In the genomic region with DNA sequence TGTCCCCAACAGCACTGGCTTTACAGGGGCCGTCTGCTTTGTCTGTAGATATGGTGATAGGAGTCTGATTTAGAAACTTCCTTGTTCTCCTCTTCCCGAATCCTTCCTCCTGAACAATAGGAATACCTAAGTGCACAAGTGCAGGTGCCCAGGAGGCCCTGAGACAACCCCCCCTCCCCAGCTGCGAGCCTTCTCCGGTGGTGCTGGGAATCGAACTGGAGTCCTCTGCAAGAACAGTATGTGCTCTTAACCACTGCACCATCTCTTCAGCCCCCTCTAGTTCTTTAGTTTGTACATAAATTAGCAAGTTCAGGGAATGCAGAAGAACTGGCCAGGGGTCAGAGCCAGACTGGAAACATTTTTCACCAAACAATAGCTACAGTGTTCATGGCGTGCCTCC, we compare ENCODE assay signal across 25 mouse cellular contexts. TPM values are rescaled to one million over a fixed set of nuclear protein-coding genes. Genes with fewer than 3 reads are reported as not detected.
DNase-seq lines count a peak whose midpoint lies in the region; ATAC-seq and TF ChIP-seq lines count a peak whose summit lies in the region.
"Had no signal": no experiment of that assay in that cellular context is flagged by ENCODE, and none has a peak within 500 bp of the region (broad histone marks: within the 10 kb centered on the region; RNA-seq: fewer than 3 reads in every experiment).

No protein-coding gene starts in this region.

- whole genome bisulfite sequencing in limb, embryonic 15.5 days, result 81% methylated on average over 6 of the region's 6 CpGs
- 81% methylated on average over 6 of the region's 6 CpGs for WGBS in limb, embryonic 10.5 days
- WGBS in embryonic facial prominence, embryonic 15.5 days, result 74% methylated on average over 6 of the region's 6 CpGs
- WGBS in stomach, embryonic 16.5 days, result 82% methylated on average over 6 of the region's 6 CpGs

- ATAC-seq in limb, embryonic 15.5 days (ENCODE audit: insufficient number of reproducible peaks, low FRiP score, low TSS enrichment, low read depth), result no peak
- no peak for ATAC-seq in embryonic facial prominence, embryonic 15.5 days (ENCODE audit: insufficient number of reproducible peaks, low FRiP score, low TSS enrichment, low read depth)
- no peak for ATAC-seq in stomach, embryonic 16.5 days (ENCODE audit: insufficient read depth, low FRiP score)
- ATAC-seq: forebrain, embryonic 14.5 days; liver, postnatal 0 days had no signal

- DNase-seq in limb, embryonic 10.5 days (ENCODE audit: low spot score), result no peak
- DNase-seq in ES-E14 (ENCODE audit: low read depth, low spot score), result no peak
- DNase-seq in gastrocnemius, adult 8-10 months (ENCODE audit: low spot score in 2 of 2), result no peak
- DNase-seq in right cerebral cortex, adult 18-20 months, result no peak
- DNase-seq: adrenal gland, postnatal 10 days; cerebellum, adult 18-20 months; cerebellum, postnatal 14 days; gastrocnemius, postnatal 14 days; heart, adult 11 months; kidney, adult 11 months; layer of hippocampus, adult 9-11 months; left cerebral cortex, postnatal 4 days; liver, postnatal 0 days; lung, postnatal 36 days; midbrain, embryonic 14.5 days; right cerebral cortex, postnatal 14 days; thymus, adult 2 months had no signal

- no peaks in the 10 kb centered on the region for H3K27me3 ChIP-seq in limb, embryonic 15.5 days
- H3K27me3 ChIP-seq in limb, embryonic 10.5 days (ENCODE audit: low read depth, poor library complexity, severe bottlenecking), result no peaks in the 10 kb centered on the region
- H3K27me3 ChIP-seq in embryonic facial prominence, embryonic 15.5 days, result no peaks in the 10 kb centered on the region
- no peaks in the 10 kb centered on the region for H3K27me3 ChIP-seq in stomach, embryonic 16.5 days (ENCODE audit: control insufficient read depth, insufficient read depth, low read length)
- H3K27me3 ChIP-seq: embryonic facial prominence, embryonic 12.5 days; hindbrain, embryonic 15.5 days had no signal

- H3K36me3 ChIP-seq in limb, embryonic 15.5 days, result no peaks in the 10 kb centered on the region
- H3K36me3 ChIP-seq in limb, embryonic 10.5 days, result no peaks in the 10 kb centered on the region
- H3K36me3 ChIP-seq in ES-E14 (ENCODE audit: control insufficient read depth, insufficient read depth, low read length, poor library complexity, severe bottlenecking), result peaks cover 4% of the 10 kb centered on the region; the same call in 1 of the 2 replicates
- no peaks in the 10 kb centered on the region for H3K36me3 ChIP-seq in embryonic facial prominence, embryonic 15.5 days
- no peaks in the 10 kb centered on the region for H3K36me3 ChIP-seq in stomach, embryonic 16.5 days (ENCODE audit: control insufficient read depth, insufficient read depth, low read length)
- H3K36me3 ChIP-seq: embryonic facial prominence, embryonic 12.5 days; hindbrain, embryonic 15.5 days had no signal

- no peak overlapping the region for H3K4me3 ChIP-seq in limb, embryonic 15.5 days
- H3K4me3 ChIP-seq in limb, embryonic 10.5 days, result no peak overlapping the region
- H3K4me3 ChIP-seq in ES-E14 (ENCODE audit: insufficient read depth in 1 of 2, low read depth in 1 of 2, low read length in 2 of 2, poor library complexity in 1 of 2, severe bottlenecking in 1 of 2), result peak overlapping the region; percentile 8 to 31
- H3K4me3 ChIP-seq in embryonic facial prominence, embryonic 15.5 days (replicated peaks), result no peak overlapping the region
- H3K4me3 ChIP-seq in stomach, embryonic 16.5 days (replicated peaks; ENCODE audit: low read length), result no peak overlapping the region
- H3K4me3 ChIP-seq: embryonic facial prominence, embryonic 12.5 days; hindbrain, embryonic 15.5 days had no signal

- in situ Hi-C loops in ES-E14 (cut with MboI; ENCODE audit: low sequenced_read_pairs in 2 of 2, unreplicated experiment in 2 of 2), result no loop called here

- 0 out of 2 replicates have a peak overlapping the region, but pooled peaks have one; percentile 27 for H3K27ac ChIP-seq in limb, embryonic 15.5 days
- no peak overlapping the region for H3K27ac ChIP-seq in limb, embryonic 10.5 days
- peak overlapping the region; percentile 92 for H3K27ac ChIP-seq in ES-E14 (ENCODE audit: insufficient read depth, low read depth, low read length, poor library complexity, severe bottlenecking)
- H3K27ac ChIP-seq in embryonic facial prominence, embryonic 15.5 days (replicated peaks), result peak overlapping the region; percentile 45
- peak overlapping the region; percentile 86 for H3K27ac ChIP-seq in stomach, embryonic 16.5 days (ENCODE audit: low read length)
- H3K27ac ChIP-seq: embryonic facial prominence, embryonic 12.5 days; hindbrain, embryonic 15.5 days had no signal

- no peak overlapping the region for H3K4me2 ChIP-seq in limb, embryonic 15.5 days
- no peak overlapping the region for H3K4me2 ChIP-seq in embryonic facial prominence, embryonic 15.5 days (replicated peaks)
- no peak overlapping the region for H3K4me2 ChIP-seq in stomach, embryonic 16.5 days (ENCODE audit: low read depth, low read length)
- H3K4me2 ChIP-seq: embryonic facial prominence, embryonic 12.5 days; heart, embryonic 11.5 days; hindbrain, embryonic 15.5 days had no signal

- H3K9me3 ChIP-seq in limb, embryonic 15.5 days, result no peaks in the 10 kb centered on the region
- no peaks in the 10 kb centered on the region; the same call in 1 of the 2 replicates for H3K9me3 ChIP-seq in limb, embryonic 10.5 days (replicated peaks)
- no peaks in the 10 kb centered on the region for H3K9me3 ChIP-seq in ES-E14 (ENCODE audit: control insufficient read depth, insufficient read depth, low read depth, low read length)
- H3K9me3 ChIP-seq in embryonic facial prominence, embryonic 15.5 days (replicated peaks), result no peaks in the 10 kb centered on the region
- H3K9me3 ChIP-seq in stomach, embryonic 16.5 days (replicated peaks; ENCODE audit: control insufficient read depth, low read length), result no peaks in the 10 kb centered on the region
- H3K9me3 ChIP-seq: embryonic facial prominence, embryonic 12.5 days; hindbrain, embryonic 15.5 days had no signal

- no peak overlapping the region for H3K9ac ChIP-seq in limb, embryonic 15.5 days
- no peak overlapping the region for H3K9ac ChIP-seq in ES-E14 (ENCODE audit: insufficient read depth, low read depth, low read length, poor library complexity, severe bottlenecking)
- no peak overlapping the region for H3K9ac ChIP-seq in embryonic facial prominence, embryonic 15.5 days
- no peak overlapping the region for H3K9ac ChIP-seq in stomach, embryonic 16.5 days (ENCODE audit: low read length)
- H3K9ac ChIP-seq: embryonic facial prominence, embryonic 12.5 days; hindbrain, embryonic 15.5 days; liver, postnatal 0 days had no signal

- H3K4me1 ChIP-seq in limb, embryonic 15.5 days, result peaks cover 33% of the 10 kb centered on the region
- H3K4me1 ChIP-seq in limb, embryonic 10.5 days, result peaks cover 41% of the 10 kb centered on the region
- H3K4me1 ChIP-seq in ES-E14 (ENCODE audit: control insufficient read depth in 2 of 2, insufficient read depth in 2 of 2, low read length in 2 of 2, poor library complexity in 1 of 2), result peaks cover 32 to 41% of the 10 kb centered on the region in 2 experiments
- peaks cover 40% of the 10 kb centered on the region for H3K4me1 ChIP-seq in embryonic facial prominence, embryonic 15.5 days
- H3K4me1 ChIP-seq in stomach, embryonic 16.5 days (ENCODE audit: control insufficient read depth, insufficient read depth, low read length), result peaks cover 24% of the 10 kb centered on the region

TF ChIP-seq in ES-E14, 5 proteins besides CTCF, POLR2A, EP300 and RAD21:
- TF ChIP-seq ZNF384 (IDR thresholded peaks at IDR 0.05; ENCODE audit: low read depth, low read length) (no peak), HCFC1 (IDR thresholded peaks at IDR 0.05; ENCODE audit: borderline replicate concordance, insufficient read depth, low read length) (no peak), MAFK (IDR thresholded peaks at IDR 0.05; ENCODE audit: insufficient read depth, low read depth, low read length) (no peak), ZC3H11A (IDR thresholded peaks at IDR 0.05; ENCODE audit: borderline replicate concordance, low read depth, low read length) (no peak)

RNA-seq across cellular contexts. Expression of gene Cdh1, which starts 14.7 kb away (rescaled TPM):
- 67.3 and 77.8 TPM in 2 replicates for polyA plus RNA-seq in limb, embryonic 15.5 days (2015; fragmentation: Nextera tagmentation; extraction: Ambion mirVana)
- polyA plus RNA-seq in limb, embryonic 10.5 days (2016; fragmentation: Nextera tagmentation; extraction: Ambion mirVana), result 15.4 and 16.4 TPM in 2 replicates
- 254 and 424 TPM in 2 replicates for total RNA-seq in ES-E14 (2012; rRNA removed)
- 60.8 and 72.0 TPM in 2 replicates for polyA plus RNA-seq in embryonic facial prominence, embryonic 15.5 days (2015; fragmentation: Nextera tagmentation; extraction: Ambion mirVana)
- 215 and 267 TPM in 2 replicates for polyA plus RNA-seq in stomach, embryonic 16.5 days (2015; fragmentation: Nextera tagmentation; extraction: Ambion mirVana)
- total RNA-seq in gastrocnemius, adult 8-10 months (2022), result under 1 TPM; 0.11 to 0.38 (median 0.31) TPM
- total RNA-seq: megakaryocyte-erythroid progenitor cell, adult 5-6 weeks had no signal

RNA-seq across cellular contexts. Expression of gene Gm10073, which starts 44.6 kb away (rescaled TPM):
- 12.4 and 13.3 TPM in 2 replicates for polyA plus RNA-seq in limb, embryonic 15.5 days (2015; fragmentation: Nextera tagmentation; extraction: Ambion mirVana)
- polyA plus RNA-seq in limb, embryonic 10.5 days (2016; fragmentation: Nextera tagmentation; extraction: Ambion mirVana), result 7.9 and 8.0 TPM in 2 replicates
- 83.5 and 86.5 TPM in 2 replicates for total RNA-seq in ES-E14 (2012; rRNA removed)
- polyA plus RNA-seq in embryonic facial prominence, embryonic 15.5 days (2015; fragmentation: Nextera tagmentation; extraction: Ambion mirVana), result 11.1 and 22.1 TPM in 2 replicates
- polyA plus RNA-seq in stomach, embryonic 16.5 days (2015; fragmentation: Nextera tagmentation; extraction: Ambion mirVana), result 13.4 and 26.5 TPM in 2 replicates
- total RNA-seq in gastrocnemius, adult 8-10 months (2022), result 100 to 1,000 TPM in 3 of 4 experiments, 10 to 100 TPM in 1; 99.2 to 128 (median 106) TPM

Comparison
In these comparisons a context has a peak if more than half of its experiments do, and no peak if none do; other contexts are left out.
1. H3K4me3 ChIP-seq: peak in ES-E14 (2 of 2); none in limb, embryonic 15.5 days (single experiment), limb, embryonic 10.5 days (single experiment), embryonic facial prominence, embryonic 15.5 days (single experiment) and stomach, embryonic 16.5 days (single experiment).